Mouse (Mus musculus): ENCODE data around the gene Cdc25b. TPM values are rescaled to one million over a fixed set of nuclear protein-coding genes. Genes with fewer than 3 reads are reported as not detected.

Cdc25b gene
- polyA plus RNA-seq, 1 experiment from 2014 or later, result 18.5 TPM

- peak overlapping the region; percentile 94 for H3K27ac ChIP-seq (ENCODE audit: low read length)
- no peaks in the 10 kb centered on the region for H3K27me3 ChIP-seq (ENCODE audit: control insufficient read depth, insufficient read depth, low read depth, low read length)
- H3K9me3 ChIP-seq (replicated peaks; ENCODE audit: control insufficient read depth, low read length, poor library complexity, severe bottlenecking), result no peaks in the 10 kb centered on the region
- H3K4me2 ChIP-seq (ENCODE audit: low read length), result peak overlapping the region; percentile 68
- peak overlapping the region; percentile 59 for H3K4me3 ChIP-seq (ENCODE audit: low read depth, low read length)
- peaks cover 14% of the 10 kb centered on the region for H3K4me1 ChIP-seq (ENCODE audit: control insufficient read depth, insufficient read depth, low read length)
- 76% methylated on average over 4 of the region's 4 CpGs for WGBS
- ATAC-seq, result peak; percentile 29
- H3K36me3 ChIP-seq (ENCODE audit: control insufficient read depth, insufficient read depth, low read length), result no peaks in the 10 kb centered on the region
- H3K9ac ChIP-seq (ENCODE audit: low read depth, low read length), result peak overlapping the region; percentile 73
Measured at GRCm38 (mm10) chr2:131209125-131209795, 22.5 kb downstream of the Cdc25b start.

GRCm38 (mm10) chr2:131209969-131210792 is 23.4 kb downstream of the Cdc25b start:
- H3K4me1 ChIP-seq (ENCODE audit: control insufficient read depth, insufficient read depth, low read length), result peaks cover 14% of the 10 kb centered on the region
- no peaks in the 10 kb centered on the region for H3K36me3 ChIP-seq (ENCODE audit: control insufficient read depth, insufficient read depth, low read length)
- peak; percentile 98 for ATAC-seq
- H3K27ac ChIP-seq (ENCODE audit: low read length), result peak overlapping the region; percentile 94
- WGBS, result under 1% methylated on average over 50 of the region's 50 CpGs
- H3K27me3 ChIP-seq (ENCODE audit: control insufficient read depth, insufficient read depth, low read depth, low read length), result no peaks in the 10 kb centered on the region
- H3K4me2 ChIP-seq (ENCODE audit: low read length), result peak overlapping the region; percentile 68
- H3K9me3 ChIP-seq (replicated peaks; ENCODE audit: control insufficient read depth, low read length, poor library complexity, severe bottlenecking), result no peaks in the 10 kb centered on the region
- H3K4me3 ChIP-seq (ENCODE audit: low read depth, low read length), result peak overlapping the region; percentile 59
- peak overlapping the region; percentile 73 for H3K9ac ChIP-seq (ENCODE audit: low read depth, low read length)

DNA sequence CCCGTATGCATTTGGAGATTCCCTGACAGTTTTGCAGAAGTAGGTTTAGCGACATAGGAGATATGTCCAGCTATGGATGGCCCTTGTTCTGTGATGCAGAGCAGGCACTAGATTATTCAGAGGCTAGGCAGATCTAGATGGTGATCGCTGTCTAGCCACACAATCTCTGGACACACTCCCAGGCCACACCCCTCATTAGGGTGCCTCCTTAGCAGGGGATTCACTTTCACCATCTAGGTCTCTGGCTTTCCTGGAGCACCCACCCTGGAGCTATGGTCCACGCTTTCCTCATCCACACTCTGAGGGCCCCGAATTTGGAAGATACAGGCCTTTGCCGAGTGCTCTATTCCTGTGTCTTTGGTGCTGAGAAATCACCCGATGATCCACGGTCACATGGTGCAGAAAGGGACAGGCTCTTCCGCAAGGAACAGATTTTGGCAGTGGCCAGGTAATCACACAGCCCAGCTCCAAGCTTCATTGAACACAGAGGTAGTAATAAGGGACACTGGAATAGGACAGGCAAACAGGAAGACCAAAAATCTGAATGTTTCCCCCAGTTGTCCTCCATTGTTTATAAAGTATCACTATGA is 24.4 kb downstream of the Cdc25b start:
- H3K36me3 ChIP-seq (ENCODE audit: control insufficient read depth, insufficient read depth, low read length), result no peaks in the 10 kb centered on the region
- no peak for ATAC-seq
- H3K9me3 ChIP-seq (replicated peaks; ENCODE audit: control insufficient read depth, low read length, poor library complexity, severe bottlenecking), result no peaks in the 10 kb centered on the region

DNA sequence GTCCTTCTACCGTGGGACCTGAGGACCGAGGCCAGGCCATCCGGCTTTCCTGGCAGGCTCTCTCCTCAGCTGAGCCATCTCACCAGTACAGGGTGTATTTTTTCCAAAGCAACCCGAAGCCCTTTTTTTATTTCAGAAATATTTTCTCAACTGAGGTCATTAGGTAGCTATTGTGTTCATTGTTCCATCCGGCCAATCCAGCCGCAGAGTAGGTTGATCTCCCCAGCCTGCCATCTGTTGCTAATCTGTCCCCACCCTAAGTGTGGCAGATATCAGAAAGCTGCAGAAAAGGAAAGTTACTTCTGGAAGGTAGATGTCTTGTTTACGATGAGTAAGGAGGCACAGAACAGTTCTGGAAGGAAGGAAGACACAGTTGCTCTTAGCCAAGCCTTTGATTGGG is 27.0 kb downstream of the Cdc25b start:
- 78% methylated on average over 7 of the region's 7 CpGs for WGBS
- Histone ChIP-seq H3K36me3 (ENCODE audit: control insufficient read depth, insufficient read depth, low read length) (no peaks in the 10 kb centered on the region), H3K27me3 (ENCODE audit: control insufficient read depth, insufficient read depth, low read depth, low read length) (no peaks in the 10 kb centered on the region), H3K4me1 (ENCODE audit: control insufficient read depth, insufficient read depth, low read length) (peaks cover 14% of the 10 kb centered on the region), H3K4me3 (ENCODE audit: low read depth, low read length) (no peak overlapping the region), H3K9me3 (replicated peaks; ENCODE audit: control insufficient read depth, low read length, poor library complexity, severe bottlenecking) (no peaks in the 10 kb centered on the region), H3K27ac (ENCODE audit: low read length) (no peak overlapping the region), H3K4me2 (ENCODE audit: low read length) (no peak overlapping the region), H3K9ac (ENCODE audit: low read depth, low read length) (no peak overlapping the region)
- no peak for ATAC-seq

More for the DNA sequence above, 24.4 kb downstream of the Cdc25b start:
- Histone ChIP-seq H3K27ac (ENCODE audit: low read length) (peak overlapping the region; percentile 94), H3K27me3 (ENCODE audit: control insufficient read depth, insufficient read depth, low read depth, low read length) (no peaks in the 10 kb centered on the region), H3K4me2 (ENCODE audit: low read length) (peak overlapping the region; percentile 68), H3K9ac (ENCODE audit: low read depth, low read length) (peak overlapping the region; percentile 73), H3K4me3 (ENCODE audit: low read depth, low read length) (peak overlapping the region; percentile 59), H3K4me1 (ENCODE audit: control insufficient read depth, insufficient read depth, low read length) (peaks cover 14% of the 10 kb centered on the region)
- WGBS, result 72% methylated on average over 9 of the region's 9 CpGs

DNA sequence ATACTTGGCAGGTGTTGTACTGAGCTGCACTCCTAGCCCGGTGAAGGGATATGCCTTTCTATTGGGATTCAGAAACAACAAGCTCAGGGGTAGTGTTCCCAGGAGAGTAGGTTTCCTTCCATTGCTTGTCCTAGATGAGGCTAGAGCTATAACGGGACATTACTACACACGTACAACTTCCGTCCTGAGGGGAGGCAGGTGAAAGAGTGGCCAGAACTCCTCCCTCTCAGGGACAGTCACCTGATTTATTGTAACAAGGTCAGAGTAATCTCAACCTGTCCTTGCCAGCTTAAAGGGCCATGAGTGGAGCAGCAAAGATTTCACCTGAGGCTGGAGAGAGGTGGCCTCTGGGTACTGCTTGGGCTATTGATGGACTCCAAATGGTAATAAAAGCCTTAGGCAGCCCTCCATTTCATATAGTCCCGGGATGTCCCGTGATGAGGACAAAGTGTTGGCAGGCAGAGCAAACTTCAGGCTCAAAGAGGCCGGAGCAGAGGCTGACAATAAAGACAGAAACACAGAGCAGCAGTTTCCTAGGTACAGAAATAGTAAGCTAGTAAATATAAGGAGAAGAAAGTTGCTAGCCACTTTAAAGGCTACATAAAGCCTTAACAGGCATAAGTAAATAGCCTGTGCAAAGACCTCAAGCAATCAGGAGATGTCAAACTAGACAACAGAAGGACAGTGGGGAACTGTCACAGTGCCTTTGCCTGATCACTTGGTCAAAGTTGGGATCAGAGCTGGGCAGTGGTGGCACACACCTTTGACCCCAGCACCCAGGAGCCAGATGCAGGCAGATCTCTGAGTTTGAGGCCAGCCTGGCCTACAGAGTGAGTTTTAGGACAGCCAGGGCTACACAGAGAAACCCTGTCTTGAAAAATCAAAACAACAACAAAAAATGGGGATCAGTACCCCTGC is 29.5 kb downstream of the Cdc25b start:
- Histone ChIP-seq H3K27me3 (ENCODE audit: control insufficient read depth, insufficient read depth, low read depth, low read length) (no peaks in the 10 kb centered on the region), H3K4me2 (ENCODE audit: low read length) (no peak overlapping the region), H3K27ac (ENCODE audit: low read length) (no peak overlapping the region), H3K9ac (ENCODE audit: low read depth, low read length) (no peak overlapping the region), H3K36me3 (ENCODE audit: control insufficient read depth, insufficient read depth, low read length) (no peaks in the 10 kb centered on the region), H3K4me1 (ENCODE audit: control insufficient read depth, insufficient read depth, low read length) (peaks cover 5% of the 10 kb centered on the region), H3K9me3 (replicated peaks; ENCODE audit: control insufficient read depth, low read length, poor library complexity, severe bottlenecking) (no peaks in the 10 kb centered on the region), H3K4me3 (ENCODE audit: low read depth, low read length) (no peak overlapping the region)
- ATAC-seq, result no peak
- WGBS, result 91% methylated on average over 7 of the region's 7 CpGs

- no peaks in the 10 kb centered on the region for H3K4me1 ChIP-seq (ENCODE audit: control insufficient read depth, insufficient read depth, low read length)
- H3K9ac ChIP-seq (ENCODE audit: low read depth, low read length), result no peak overlapping the region
- H3K27ac ChIP-seq (ENCODE audit: low read length), result no peak overlapping the region
- H3K27me3 ChIP-seq (ENCODE audit: control insufficient read depth, insufficient read depth, low read depth, low read length), result no peaks in the 10 kb centered on the region
- H3K4me3 ChIP-seq (ENCODE audit: low read depth, low read length), result no peak overlapping the region
- 80% methylated on average over 4 of the region's 4 CpGs for WGBS
- H3K36me3 ChIP-seq (ENCODE audit: control insufficient read depth, insufficient read depth, low read length), result no peaks in the 10 kb centered on the region
- H3K9me3 ChIP-seq (replicated peaks; ENCODE audit: control insufficient read depth, low read length, poor library complexity, severe bottlenecking), result no peaks in the 10 kb centered on the region
- H3K4me2 ChIP-seq (ENCODE audit: low read length), result no peak overlapping the region
- no peak for ATAC-seq
Measured at GRCm38 (mm10) chr2:131220030-131220429, 33.3 kb downstream of the Cdc25b start.

GRCm38 (mm10) chr2:131221853-131222515 is 35.2 kb downstream of the Cdc25b start:
- Histone ChIP-seq H3K4me3 (ENCODE audit: low read depth, low read length) (no peak overlapping the region), H3K4me2 (ENCODE audit: low read length) (no peak overlapping the region), H3K4me1 (ENCODE audit: control insufficient read depth, insufficient read depth, low read length) (no peaks in the 10 kb centered on the region), H3K9me3 (replicated peaks; ENCODE audit: control insufficient read depth, low read length, poor library complexity, severe bottlenecking) (no peaks in the 10 kb centered on the region), H3K9ac (ENCODE audit: low read depth, low read length) (no peak overlapping the region), H3K27ac (ENCODE audit: low read length) (no peak overlapping the region), H3K36me3 (ENCODE audit: control insufficient read depth, insufficient read depth, low read length) (no peaks in the 10 kb centered on the region), H3K27me3 (ENCODE audit: control insufficient read depth, insufficient read depth, low read depth, low read length) (no peaks in the 10 kb centered on the region)
- WGBS, result 78% methylated on average over 3 of the region's 3 CpGs
- no peak for ATAC-seq

GRCm38 (mm10) chr2:131222562-131222961 is 35.8 kb downstream of the Cdc25b start:
- 67% methylated on average over 5 of the region's 5 CpGs for WGBS
- H3K27ac ChIP-seq (ENCODE audit: low read length), result no peak overlapping the region
- H3K9ac ChIP-seq (ENCODE audit: low read depth, low read length), result no peak overlapping the region
- no peaks in the 10 kb centered on the region for H3K36me3 ChIP-seq (ENCODE audit: control insufficient read depth, insufficient read depth, low read length)
- H3K9me3 ChIP-seq (replicated peaks; ENCODE audit: control insufficient read depth, low read length, poor library complexity, severe bottlenecking), result no peaks in the 10 kb centered on the region
- no peaks in the 10 kb centered on the region for H3K27me3 ChIP-seq (ENCODE audit: control insufficient read depth, insufficient read depth, low read depth, low read length)
- ATAC-seq, result no peak
- H3K4me1 ChIP-seq (ENCODE audit: control insufficient read depth, insufficient read depth, low read length), result no peaks in the 10 kb centered on the region
- H3K4me3 ChIP-seq (ENCODE audit: low read depth, low read length), result no peak overlapping the region
- H3K4me2 ChIP-seq (ENCODE audit: low read length), result no peak overlapping the region
